Mouse (Mus musculus): ENCODE measurements at regions not wholly inside any gene's neighbourhood (a gene's known extent, or its start where the extent isn't known, plus 50 kb on each side); places are given as distances from the start of the nearest gene placed in this dataset.

DNA sequence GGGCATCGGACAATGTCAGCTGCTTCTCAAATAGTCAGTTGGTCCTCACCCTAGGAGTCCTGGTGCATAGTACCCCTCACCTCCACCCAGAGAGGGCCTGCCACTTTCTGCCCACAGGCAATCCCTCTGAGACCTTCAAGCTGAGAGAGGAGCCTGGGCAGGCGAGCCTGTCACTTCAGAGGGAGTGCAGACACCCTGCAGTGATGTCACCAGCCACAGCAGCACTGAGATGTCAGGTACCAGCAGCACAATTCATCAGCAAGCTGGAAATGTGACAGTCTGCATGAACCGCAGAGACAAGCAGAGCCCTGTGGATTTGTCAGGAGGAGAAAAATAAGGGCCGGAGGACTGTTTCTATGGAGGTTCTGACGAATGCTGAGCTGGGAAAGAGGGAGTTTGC lies 324.3 kb downstream of the Qk start:
- no peaks in the 10 kb centered on the region for H3K4me1 ChIP-seq (ENCODE audit: control insufficient read depth in 1 of 2, insufficient read depth in 2 of 2, low read length in 2 of 2)
- no peak for DNase-seq (ENCODE audit: low read depth, low spot score)
- H3K9me3 ChIP-seq (replicated peaks; ENCODE audit: insufficient read depth, low read length): no peaks in the 10 kb centered on the region
- no peaks in the 10 kb centered on the region for H3K27me3 ChIP-seq (ENCODE audit: control insufficient read depth in 1 of 2, insufficient read depth in 2 of 2, low read length in 2 of 2)
- TF ChIP-seq POLR2AphosphoS2 (IDR thresholded peaks at IDR 0.05; ENCODE audit: low read length): no peak
- TF ChIP-seq SMC3 (IDR thresholded peaks at IDR 0.05; ENCODE audit: low read depth, low read length): no peak
- TF ChIP-seq ZC3H11A (IDR thresholded peaks at IDR 0.05; ENCODE audit: low read depth, low read length): no peak
- no peak for TF ChIP-seq RCOR1 (IDR thresholded peaks at IDR 0.05; ENCODE audit: low read depth, low read length)
- TF ChIP-seq TBP (IDR thresholded peaks at IDR 0.05; ENCODE audit: low read depth, low read length): no peak
- TF ChIP-seq GABPA (IDR thresholded peaks at IDR 0.05; ENCODE audit: low read depth, low read length): no peak
- no peaks in the 10 kb centered on the region for H3K36me3 ChIP-seq (ENCODE audit: control insufficient read depth in 1 of 2, insufficient read depth in 2 of 2, low read length in 2 of 2)
- no peak overlapping the region for H3K9ac ChIP-seq (ENCODE audit: control insufficient read depth, low read depth, low read length, poor library complexity, severe bottlenecking)
- no peak overlapping the region for H3K27ac ChIP-seq (ENCODE audit: control insufficient read depth, low read depth, low read length)
- H3K4me3 ChIP-seq (ENCODE audit: control insufficient read depth in 1 of 2, insufficient read depth in 1 of 2, low read depth in 2 of 2, low read length in 2 of 2): no peak overlapping the region
- H3K79me2 ChIP-seq (ENCODE audit: control insufficient read depth, insufficient read depth, low read length, poor library complexity): no peaks in the 10 kb centered on the region

DNA sequence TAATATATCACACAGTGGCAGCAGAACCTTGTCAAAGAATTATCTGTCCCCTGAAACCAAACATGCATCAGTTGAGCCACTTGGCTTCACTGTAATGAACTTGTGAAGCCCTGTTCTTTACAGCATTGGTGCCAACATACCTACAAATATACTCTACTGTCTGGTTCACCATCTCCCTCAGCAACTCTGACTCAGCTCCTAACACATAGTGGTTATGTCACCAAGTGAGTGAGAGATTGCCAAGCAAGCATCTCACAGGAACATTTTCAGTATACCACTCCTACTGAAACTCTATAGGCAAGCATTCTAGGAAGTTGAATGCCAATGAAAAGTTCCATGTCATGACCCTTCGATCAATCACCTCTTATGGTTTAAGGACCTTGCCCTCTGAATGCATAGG lies 321.2 kb upstream of the Pabpc6 start:
- H3K79me2 ChIP-seq (ENCODE audit: control insufficient read depth, insufficient read depth, low read length, poor library complexity): no peaks in the 10 kb centered on the region
- TF ChIP-seq E2F4 (IDR thresholded peaks at IDR 0.05; ENCODE audit: borderline replicate concordance, low read depth, low read length) (no peak), GABPA (IDR thresholded peaks at IDR 0.05; ENCODE audit: low read depth, low read length) (no peak), MYC (IDR thresholded peaks at IDR 0.05; ENCODE audit: low read depth, low read length) (no peak), POLR2AphosphoS5 (IDR thresholded peaks at IDR 0.05; ENCODE audit: borderline replicate concordance, low read depth, low read length) (no peak), TAL1 (IDR thresholded peaks at IDR 0.05; ENCODE audit: low read length) (no peak)
- no peak for DNase-seq (ENCODE audit: low read depth, low spot score)
- H3K36me3 ChIP-seq (ENCODE audit: control insufficient read depth in 1 of 2, insufficient read depth in 2 of 2, low read length in 2 of 2): no peaks in the 10 kb centered on the region
- no peak overlapping the region for H3K9ac ChIP-seq (ENCODE audit: control insufficient read depth, low read depth, low read length, poor library complexity, severe bottlenecking)
- no peaks in the 10 kb centered on the region for H3K4me1 ChIP-seq (ENCODE audit: control insufficient read depth in 1 of 2, insufficient read depth in 2 of 2, low read length in 2 of 2)
- H3K4me3 ChIP-seq (ENCODE audit: control insufficient read depth in 1 of 2, insufficient read depth in 1 of 2, low read depth in 2 of 2, low read length in 2 of 2): no peak overlapping the region
- no peaks in the 10 kb centered on the region for H3K27me3 ChIP-seq (ENCODE audit: control insufficient read depth in 1 of 2, insufficient read depth in 2 of 2, low read length in 2 of 2)
- H3K9me3 ChIP-seq (replicated peaks; ENCODE audit: insufficient read depth, low read length): no peaks in the 10 kb centered on the region
- H3K27ac ChIP-seq (ENCODE audit: control insufficient read depth, low read depth, low read length): no peak overlapping the region

DNA sequence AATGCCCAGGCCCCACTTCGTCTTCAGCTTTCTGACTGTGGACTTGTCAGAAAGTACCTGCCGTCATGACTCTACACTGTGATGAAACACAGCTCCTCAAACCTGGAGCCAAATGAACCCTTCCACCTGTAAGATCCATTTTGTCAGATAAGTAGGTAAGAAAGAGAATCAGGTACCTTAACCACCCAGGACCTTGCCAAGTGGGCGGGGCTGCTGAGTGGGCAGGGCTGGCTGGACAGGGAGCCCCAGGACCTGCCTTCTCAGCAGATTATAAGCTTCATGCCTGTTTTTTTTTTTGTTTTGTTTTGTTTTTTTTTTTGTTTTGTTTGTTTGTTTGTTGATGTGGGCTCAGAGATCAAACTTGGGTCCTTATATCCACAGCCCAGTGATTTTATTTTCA lies 311.8 kb upstream of the Pabpc6 start:
- no peaks in the 10 kb centered on the region for H3K79me2 ChIP-seq (ENCODE audit: control insufficient read depth, insufficient read depth, low read length, poor library complexity)
- H3K27me3 ChIP-seq (ENCODE audit: control insufficient read depth in 1 of 2, insufficient read depth in 2 of 2, low read length in 2 of 2): no peaks in the 10 kb centered on the region; a peak in 1 of 4 replicates
- H3K9ac ChIP-seq (ENCODE audit: control insufficient read depth, low read depth, low read length, poor library complexity, severe bottlenecking): no peak overlapping the region
- no peak overlapping the region for H3K27ac ChIP-seq (ENCODE audit: control insufficient read depth, low read depth, low read length)
- no peaks in the 10 kb centered on the region for H3K36me3 ChIP-seq (ENCODE audit: control insufficient read depth in 1 of 2, insufficient read depth in 2 of 2, low read length in 2 of 2)
- no peak for DNase-seq (ENCODE audit: low read depth, low spot score)
- TF ChIP-seq RCOR1 (IDR thresholded peaks at IDR 0.05; ENCODE audit: low read depth, low read length) (no peak), BHLHE40 (IDR thresholded peaks at IDR 0.05; ENCODE audit: borderline replicate concordance, low read depth, low read length) (no peak), MAZ (IDR thresholded peaks at IDR 0.05; ENCODE audit: low read depth, low read length) (no peak), ELF1 (IDR thresholded peaks at IDR 0.05; ENCODE audit: low read depth, low read length) (no peak), MYC (IDR thresholded peaks at IDR 0.05; ENCODE audit: low read depth, low read length) (no peak), ZKSCAN1 (IDR thresholded peaks at IDR 0.05; ENCODE audit: low read depth, low read length) (no peak), UBTF (IDR thresholded peaks at IDR 0.05; ENCODE audit: borderline replicate concordance, insufficient read depth, low read depth, low read length) (no peak), MAX (IDR thresholded peaks at IDR 0.05; ENCODE audit: low read length) (no peak), NELFE (IDR thresholded peaks at IDR 0.05; ENCODE audit: low read depth, low read length) (no peak), MAFK (IDR thresholded peaks at IDR 0.05; ENCODE audit: borderline replicate concordance, low read depth, low read length) (no peak), EP300 (IDR thresholded peaks at IDR 0.05; ENCODE audit: low read depth in 1 of 2, low read length in 2 of 2) (no peak), USF2 (IDR thresholded peaks at IDR 0.05; ENCODE audit: borderline replicate concordance in 1 of 2, insufficient read depth in 1 of 2, low read depth in 1 of 2, low read length in 2 of 2) (no peak), JUND (IDR thresholded peaks at IDR 0.05; ENCODE audit: low read depth, low read length) (no peak), ZNF384 (IDR thresholded peaks at IDR 0.05; ENCODE audit: low read depth, low read length) (no peak), ETS1 (IDR thresholded peaks at IDR 0.05; ENCODE audit: low read depth, low read length) (no peak), MEF2A (IDR thresholded peaks at IDR 0.05; ENCODE audit: extremely low read depth, insufficient replicate concordance, low read depth, low read length, poor library complexity, severe bottlenecking) (no peak)
- H3K4me3 ChIP-seq (ENCODE audit: control insufficient read depth in 1 of 2, insufficient read depth in 1 of 2, low read depth in 2 of 2, low read length in 2 of 2): no peak overlapping the region
- no peaks in the 10 kb centered on the region for H3K9me3 ChIP-seq (replicated peaks; ENCODE audit: insufficient read depth, low read length)
- H3K4me1 ChIP-seq (ENCODE audit: control insufficient read depth in 1 of 2, insufficient read depth in 2 of 2, low read length in 2 of 2): no peaks in the 10 kb centered on the region
